Comparison of ENCODE assay signal across 8 mouse cellular contexts in genomic region chr13:54425269-54425668, GRCm38 (mm10). TPM values are rescaled to one million over a fixed set of nuclear protein-coding genes. Genes with fewer than 3 reads are reported as not detected.
DNase-seq lines count a peak whose midpoint lies in the region; ATAC-seq and TF ChIP-seq lines count a peak whose summit lies in the region.

No protein-coding gene starts in this region.

- peak; percentile 60 for DNase-seq in CH12.LX (ENCODE audit: extremely low read depth)
- DNase-seq in embryonic facial prominence, embryonic 14.5 days (ENCODE audit: low spot score): peak; percentile 84
- DNase-seq in kidney, postnatal 10 days: peak; percentile 73
- peak; percentile 72 for DNase-seq in lung, postnatal 36 days
- DNase-seq in left cerebral cortex, postnatal 4 days: no peak
- no peak for DNase-seq in heart, postnatal 10 days
- DNase-seq in heart, adult 8-10 months (ENCODE audit: low spot score): no peak

- no peaks in the 10 kb centered on the region for H3K79me2 ChIP-seq in CH12.LX (replicated peaks; ENCODE audit: control insufficient read depth, extremely low read depth, insufficient read depth, poor library complexity, severe bottlenecking)

- H3K27ac ChIP-seq in CH12.LX (ENCODE audit: insufficient read depth, low read depth): no peak overlapping the region
- H3K27ac ChIP-seq in embryonic facial prominence, embryonic 14.5 days (replicated peaks; ENCODE audit: low read depth, low read length): peak overlapping the region; percentile 44
- peak overlapping the region; percentile 92 for H3K27ac ChIP-seq in stomach, embryonic 14.5 days (ENCODE audit: low read length)

- 33% methylated on average over 2 of the region's 2 CpGs for WGBS in embryonic facial prominence, embryonic 14.5 days
- 12% methylated on average over 2 of the region's 2 CpGs for WGBS in stomach, embryonic 14.5 days

- no peak overlapping the region for H3K9ac ChIP-seq in CH12.LX (ENCODE audit: insufficient read depth, low read depth)
- H3K9ac ChIP-seq in embryonic facial prominence, embryonic 14.5 days (ENCODE audit: low read depth, low read length): no peak overlapping the region
- no peak overlapping the region for H3K9ac ChIP-seq in stomach, embryonic 14.5 days (replicated peaks; ENCODE audit: low read depth, low read length)

- peaks cover 13% of the 10 kb centered on the region for H3K9me3 ChIP-seq in CH12.LX (replicated peaks; ENCODE audit: low read length)
- H3K9me3 ChIP-seq in embryonic facial prominence, embryonic 14.5 days (ENCODE audit: control insufficient read depth, low read length): no peaks in the 10 kb centered on the region
- no peaks in the 10 kb centered on the region for H3K9me3 ChIP-seq in stomach, embryonic 14.5 days (ENCODE audit: control insufficient read depth, low read depth, low read length)

- ATAC-seq in embryonic facial prominence, embryonic 14.5 days (ENCODE audit: low read depth): peak; percentile 93
- ATAC-seq in stomach, embryonic 14.5 days (ENCODE audit: insufficient number of reproducible peaks, insufficient read depth, low FRiP score, low read depth): peak; percentile 98

- TF ChIP-seq RAD21 in CH12.LX (IDR thresholded peaks at IDR 0.05; ENCODE audit: low read depth, low read length): no peak

- H3K27me3 ChIP-seq in CH12.LX (replicated peaks): no peaks in the 10 kb centered on the region
- H3K27me3 ChIP-seq in embryonic facial prominence, embryonic 14.5 days (replicated peaks; ENCODE audit: control insufficient read depth, insufficient read depth, low read length): no peaks in the 10 kb centered on the region
- H3K27me3 ChIP-seq in stomach, embryonic 14.5 days (ENCODE audit: control insufficient read depth, insufficient read depth, low read length): no peaks in the 10 kb centered on the region

- no peak overlapping the region for H3K4me3 ChIP-seq in CH12.LX (replicated peaks in 1 of 3; ENCODE audit: low read depth in 2 of 3, low read length in 2 of 3, poor library complexity in 1 of 3)
- H3K4me3 ChIP-seq in embryonic facial prominence, embryonic 14.5 days (ENCODE audit: low read depth, low read length): no peak overlapping the region
- H3K4me3 ChIP-seq in stomach, embryonic 14.5 days (ENCODE audit: low read depth, low read length): no peak overlapping the region

- no peaks in the 10 kb centered on the region for H3K36me3 ChIP-seq in CH12.LX (replicated peaks in 1 of 2; ENCODE audit: control insufficient read depth in 1 of 2, insufficient read depth in 1 of 2, low read length in 1 of 2)
- no peaks in the 10 kb centered on the region for H3K36me3 ChIP-seq in embryonic facial prominence, embryonic 14.5 days (ENCODE audit: control insufficient read depth, insufficient read depth, low read length)
- H3K36me3 ChIP-seq in stomach, embryonic 14.5 days (ENCODE audit: control insufficient read depth, insufficient read depth, low read length): no peaks in the 10 kb centered on the region

- H3K4me1 ChIP-seq in CH12.LX (ENCODE audit: control insufficient read depth in 1 of 2, insufficient read depth in 2 of 2): peaks cover 0 to 32% of the 10 kb centered on the region in 2 experiments; a peak in 2 of 4 replicates
- H3K4me1 ChIP-seq in embryonic facial prominence, embryonic 14.5 days (ENCODE audit: control insufficient read depth, insufficient read depth, low read length): peaks cover 7% of the 10 kb centered on the region; the same call in 1 of the 2 replicates
- H3K4me1 ChIP-seq in stomach, embryonic 14.5 days (ENCODE audit: control insufficient read depth, insufficient read depth, low read length): peaks cover 11% of the 10 kb centered on the region

- dilution Hi-C loops in CH12.LX (cut with MboI; ENCODE audit: extremely low pct_ligation_motif_present, extremely low pct_unique_long_range_greater_than_20kb, low sequenced_read_pairs): no loop called here

- peak; percentile 34; the same call in 1 of the 2 replicates for TF ChIP-seq EP300 in CH12.LX (IDR thresholded peaks at IDR 0.05; ENCODE audit: low read length)

- intact Hi-C loops in left cerebral cortex, postnatal 4 days (cut with DNase I): no loop called here
- intact Hi-C loops in heart, postnatal 10 days (cut with DNase I): no loop called here

- H3K4me2 ChIP-seq in CH12.LX (ENCODE audit: insufficient read depth, low read depth, poor library complexity, severe bottlenecking): no peak overlapping the region
- no peak overlapping the region for H3K4me2 ChIP-seq in embryonic facial prominence, embryonic 14.5 days (ENCODE audit: low read depth, low read length)
- H3K4me2 ChIP-seq in stomach, embryonic 14.5 days (replicated peaks; ENCODE audit: low read depth, low read length): no peak overlapping the region

- in situ Hi-C loops in CH12.LX (cut with MboI; ENCODE audit: low pct_ligation_motif_present, low pct_unique_long_range_greater_than_20kb, low sequenced_read_pairs): no loop called here

- no peak for TF ChIP-seq POLR2A in CH12.LX (IDR thresholded peaks at IDR 0.05; ENCODE audit: low read depth, low read length)

- TF ChIP-seq CTCF in CH12.LX (conservative IDR thresholded peaks at IDR 0.05 in 1 of 2, IDR thresholded peaks at IDR 0.05 in 1 of 2; ENCODE audit: low read depth in 2 of 2, low read length in 2 of 2): no peak

TF ChIP-seq in CH12.LX, 34 proteins besides CTCF, POLR2A, EP300 and RAD21:
- TF ChIP-seq TCF12 (IDR thresholded peaks at IDR 0.05; ENCODE audit: low read depth, low read length) (peak; percentile 68; the same call in 1 of the 2 replicates), GABPA (IDR thresholded peaks at IDR 0.05; ENCODE audit: insufficient replicate concordance, low read depth, low read length) (no peak), IRF4 (IDR thresholded peaks at IDR 0.05; ENCODE audit: low read depth, low read length) (no peak), ELF1 (IDR thresholded peaks at IDR 0.05; ENCODE audit: low read depth, low read length) (no peak), MAX (IDR thresholded peaks at IDR 0.05; ENCODE audit: low read length) (no peak), MAZ (IDR thresholded peaks at IDR 0.05; ENCODE audit: low read depth, low read length) (no peak), PAX5 (IDR thresholded peaks at IDR 0.05; ENCODE audit: low read length) (no peak), MAFK (IDR thresholded peaks at IDR 0.05; ENCODE audit: insufficient replicate concordance, low read length) (no peak)
TF ChIP-seq in CH12.LX: peak in this region for 1.

RNA-seq across cellular contexts. Expression of gene Thoc3, which starts 43.4 kb away (rescaled TPM):
- total RNA-seq in CH12.LX (2012; rRNA removed): 77.5 and 84.5 TPM in 2 replicates
- 72.1 and 81.8 TPM in 2 replicates for total RNA-seq in CH12.LX (2014; rRNA removed)
- polyA plus RNA-seq in CH12.LX (2012; ENCODE audit: insufficient read length, low read depth): 93.1 and 98.7 TPM in 2 replicates
- polyA plus RNA-seq in embryonic facial prominence, embryonic 14.5 days (2014; fragmentation: Nextera tagmentation; extraction: Ambion mirVana): 105 and 126 TPM in 2 replicates
- 132 and 150 TPM in 2 replicates for polyA plus RNA-seq in stomach, embryonic 14.5 days (2014; fragmentation: Nextera tagmentation; extraction: Ambion mirVana)
- 10 to 100 TPM; 43.8 to 45.4 TPM for total RNA-seq in left cerebral cortex, postnatal 4 days (2021)
- total RNA-seq in heart, postnatal 10 days (2021): 10 to 100 TPM; 33.3 to 34.0 TPM
- 10 to 100 TPM; 20.5 to 23.3 (median 21.1) TPM for total RNA-seq in heart, adult 8-10 months (2022)

RNA-seq across cellular contexts. Expression of gene Cplx2, which starts 54.1 kb away (rescaled TPM):
- total RNA-seq in CH12.LX (2012; rRNA removed) (0.04 and 0.21 TPM in 2 replicates), CH12.LX (2014; rRNA removed) (0.04 and 0.05 TPM in 2 replicates)
- polyA plus RNA-seq in CH12.LX (2012; ENCODE audit: insufficient read length, low read depth): 0.11 and 0.19 TPM in 2 replicates
- polyA plus RNA-seq in embryonic facial prominence, embryonic 14.5 days (2014; fragmentation: Nextera tagmentation; extraction: Ambion mirVana): 7.0 and 9.6 TPM in 2 replicates
- 7.7 and 8.7 TPM in 2 replicates for polyA plus RNA-seq in stomach, embryonic 14.5 days (2014; fragmentation: Nextera tagmentation; extraction: Ambion mirVana)
- total RNA-seq in left cerebral cortex, postnatal 4 days (2021): 100 to 1,000 TPM; 451 to 461 TPM
- total RNA-seq in heart, postnatal 10 days (2021): 1 to 10 TPM; 8.9 to 9.8 TPM
- 1 to 10 TPM; 2.0 to 3.0 (median 2.5) TPM for total RNA-seq in heart, adult 8-10 months (2022)

Comparison
In these comparisons a context has a peak if more than half of its experiments do, and no peak if none do; other contexts are left out.
1. DNase-seq: peak in CH12.LX (single experiment), embryonic facial prominence, embryonic 14.5 days (single experiment), kidney, postnatal 10 days (single experiment) and lung, postnatal 36 days (single experiment); none in left cerebral cortex, postnatal 4 days (single experiment), heart, postnatal 10 days (0 of 2) and heart, adult 8-10 months (single experiment).
2. RNA of gene Cplx2, which starts 54.1 kb away (total RNA-seq): 451 to 461 TPM in left cerebral cortex, postnatal 4 days; 8.9 to 9.8 TPM in heart, postnatal 10 days, 2.0 to 3.0 TPM in heart, adult 8-10 months and 0.04 to 0.21 TPM in CH12.LX; every median in the first group is over 10 times any median in the second.